Mouse (Mus musculus) limb, embryonic 15.5 days (tissue): ENCODE measurements around the gene Snx21. TPM values are rescaled to one million over a fixed set of nuclear protein-coding genes. Genes with fewer than 3 reads are reported as not detected.

Source experiments
- ATAC-seq: fragments of 200-750 bp; cut with Nextera tagmentation; 2 replicates; pipeline ENCODE4 v1.8.0; 2017; ENCODE audit warnings: low read depth, moderate TSS enrichment; ENCODE audit not compliant: insufficient number of reproducible peaks, low FRiP score, low TSS enrichment
- H3K27ac ChIP-seq: fragments of 300-500 bp; sonication (generic); 2 replicates; pipeline ENCODE4 v1.5.1; 2015; ENCODE audit warnings: moderate library complexity, mild to moderate bottlenecking, inconsistent platforms
- H3K27me3 ChIP-seq: fragments of 300-500 bp; sonication (generic); 2 replicates; pipeline ENCODE4 v1.6.1; 2015; ENCODE audit warnings: inconsistent platforms
- H3K36me3 ChIP-seq: fragments of 300-500 bp; sonication (generic); 2 replicates; pipeline ENCODE4 v1.6.1; 2015; ENCODE audit warnings: inconsistent platforms
- H3K4me1 ChIP-seq: fragments of 300-500 bp; sonication (generic); 2 replicates; pipeline ENCODE4 v1.6.1; 2015; ENCODE audit warnings: inconsistent platforms
- H3K4me2 ChIP-seq: fragments of 300-500 bp; sonication (generic); 2 replicates; pipeline ENCODE4 v1.6.1; 2015; ENCODE audit warnings: mild to moderate bottlenecking, inconsistent platforms
- H3K4me3 ChIP-seq: fragments of 300-500 bp; sonication (generic); 2 replicates; pipeline ENCODE4 v1.5.1; 2015; ENCODE audit warnings: mild to moderate bottlenecking, inconsistent platforms
- H3K9ac ChIP-seq: fragments of 300-500 bp; sonication (generic); 2 replicates; pipeline ENCODE4 v1.6.1; 2015; ENCODE audit warnings: inconsistent platforms
- H3K9me3 ChIP-seq: fragments of 300-500 bp; sonication (generic); 2 replicates; pipeline ENCODE4 v1.6.1; 2016; ENCODE audit warnings: inconsistent platforms
- WGBS: fragments of 180-500 bp; shearing (Covaris S2); methylation state at CpG from one replicate; pipeline ENCODE4 v1.1.7; 2015; 5-methylcytosine and 5-hydroxymethylcytosine counted together
- polyA plus RNA-seq: library from polyadenylated mRNA; unstranded; fragments of >200 nt; fragmentation: Nextera tagmentation; extraction: Ambion mirVana; gene quantifications from 2 replicates; pipeline ENCODE4 v1.2.1, GENCODE M21; 2015

Snx21 gene
- polyA plus RNA-seq, 1 experiment from 2014 or later: 33.8 TPM

DNA sequence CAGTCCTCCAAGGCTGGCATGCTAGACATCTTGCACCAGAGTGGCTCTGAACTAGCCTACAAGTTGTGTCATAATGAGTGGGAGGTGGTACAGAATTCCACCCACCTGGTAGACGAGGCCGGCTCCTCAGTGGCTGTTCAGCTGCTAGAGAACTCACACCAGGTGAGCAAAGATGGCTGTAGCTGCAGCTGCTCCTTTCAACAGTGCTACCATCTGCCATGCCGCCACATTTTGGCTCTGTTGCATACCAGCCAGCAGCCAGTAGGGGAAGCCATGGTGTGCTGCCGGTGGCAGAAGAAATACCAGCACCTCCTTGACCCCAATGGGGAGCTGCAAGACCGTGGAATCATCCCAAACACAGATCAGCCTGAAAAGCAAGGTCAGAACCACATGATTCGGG is 35.4 kb downstream of the Snx21 start:
- WGBS: 87% methylated on average over 6 of the region's 6 CpGs
- peaks cover 33% of the 10 kb centered on the region for H3K36me3 ChIP-seq
- peaks cover 15% of the 10 kb centered on the region; the same call in 1 of the 2 replicates for H3K4me1 ChIP-seq
- no peak overlapping the region for H3K27ac ChIP-seq
- H3K9ac ChIP-seq: no peak overlapping the region
- no peak overlapping the region for H3K4me3 ChIP-seq
- H3K9me3 ChIP-seq: no peaks in the 10 kb centered on the region
- no peaks in the 10 kb centered on the region for H3K27me3 ChIP-seq
- no peak for ATAC-seq
- no peak overlapping the region for H3K4me2 ChIP-seq

DNA sequence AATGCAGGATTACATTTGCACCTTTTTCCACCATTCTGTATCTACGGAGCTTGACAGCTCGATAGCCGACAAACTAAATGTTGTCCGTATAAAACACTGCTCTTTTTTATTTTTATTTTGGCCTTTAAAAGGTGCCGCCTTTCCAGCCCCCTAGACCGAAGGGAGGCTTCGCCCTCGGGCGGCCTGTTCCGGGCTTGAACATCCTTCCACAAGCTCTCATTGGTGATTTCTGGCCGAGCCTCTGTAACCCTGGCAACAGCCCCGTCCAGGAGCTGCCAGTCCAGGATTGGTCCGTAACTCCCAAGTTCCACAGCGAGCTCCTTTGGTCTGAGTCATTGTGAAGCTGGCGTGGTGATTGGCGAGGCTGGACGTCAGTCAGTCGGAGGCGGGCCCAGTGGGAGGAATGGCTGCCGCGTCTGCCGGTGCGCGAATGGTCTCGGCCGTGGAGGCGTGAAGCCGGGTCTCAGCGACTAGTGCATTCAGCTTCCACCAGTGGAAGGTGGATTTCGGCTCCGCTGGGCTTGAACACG is 37.1 kb downstream of the Snx21 start, which contains the start of gene Zswim1:
Gene Zswim1 (plus strand): TSS at position 51 of the 530 bp plus-strand sequence.
- Histone ChIP-seq H3K4me2 (peak within 1 kb of the TSS; percentile 61), H3K4me1 (peaks cover 13% of the 10 kb centered on the region; the same call in 1 of the 2 replicates), H3K36me3 (peaks cover 50% of the 10 kb centered on the region), H3K9ac (peak within 1 kb of the TSS; percentile 69), H3K27me3 (no peaks in the 10 kb centered on the region), H3K27ac (peak within 1 kb of the TSS; percentile 86), H3K9me3 (no peaks in the 10 kb centered on the region), H3K4me3 (peak within 1 kb of the TSS; percentile 84)
- ATAC-seq: peak; percentile 97
- WGBS: under 1% methylated on average over 32 of the region's 32 CpGs

GRCm38 (mm10) chr2:164823181-164823585 is 37.6 kb downstream of the Snx21 start:
- WGBS: 2% methylated on average over 10 of the region's 10 CpGs
- Histone ChIP-seq H3K36me3 (peaks cover 55% of the 10 kb centered on the region), H3K9me3 (no peaks in the 10 kb centered on the region), H3K4me3 (peak overlapping the region; percentile 84), H3K27me3 (no peaks in the 10 kb centered on the region), H3K9ac (peak overlapping the region; percentile 69), H3K27ac (peak overlapping the region; percentile 86), H3K4me2 (peak overlapping the region; percentile 61), H3K4me1 (peaks cover 13% of the 10 kb centered on the region; the same call in 1 of the 2 replicates)
- peak; percentile 42; the same call in 1 of the 2 replicates for ATAC-seq

GRCm38 (mm10) chr2:164823969-164824368 is 38.3 kb downstream of the Snx21 start:
- H3K9me3 ChIP-seq: no peaks in the 10 kb centered on the region
- H3K27ac ChIP-seq: no peak overlapping the region
- H3K4me3 ChIP-seq: no peak overlapping the region
- no peak for ATAC-seq
- WGBS: 92% methylated on average over 4 of the region's 4 CpGs
- H3K27me3 ChIP-seq: no peaks in the 10 kb centered on the region
- peaks cover 13% of the 10 kb centered on the region; the same call in 1 of the 2 replicates for H3K4me1 ChIP-seq
- no peak overlapping the region for H3K9ac ChIP-seq
- H3K4me2 ChIP-seq: no peak overlapping the region
- peaks cover 57% of the 10 kb centered on the region for H3K36me3 ChIP-seq

DNA sequence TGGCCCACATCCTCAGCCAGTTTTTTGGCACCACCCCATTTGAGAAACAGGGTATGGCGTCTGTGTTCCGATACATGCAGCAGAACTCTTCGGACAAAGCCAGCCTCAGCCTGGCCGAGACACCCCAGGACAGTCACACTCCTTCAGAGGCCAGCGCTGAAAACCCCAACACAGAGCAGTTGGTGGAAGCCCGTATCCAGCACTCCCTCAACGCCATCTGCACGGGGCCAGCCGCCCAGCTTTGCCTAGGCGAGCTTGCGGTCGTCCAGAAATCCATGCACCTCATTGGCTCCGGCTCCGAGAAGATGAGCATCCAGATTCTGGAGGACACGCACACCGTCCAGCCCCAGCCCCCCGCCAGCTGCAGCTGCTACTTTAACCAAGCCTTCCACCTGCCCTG is 39.9 kb downstream of the Snx21 start:
- WGBS: 96% methylated on average over 17 of the region's 17 CpGs
- ATAC-seq: no peak
- no peak overlapping the region for H3K27ac ChIP-seq
- H3K27me3 ChIP-seq: no peaks in the 10 kb centered on the region
- peaks cover 50% of the 10 kb centered on the region for H3K36me3 ChIP-seq
- H3K4me3 ChIP-seq: no peak overlapping the region
- H3K9ac ChIP-seq: no peak overlapping the region
- no peaks in the 10 kb centered on the region for H3K9me3 ChIP-seq
- H3K4me1 ChIP-seq: peaks cover 13% of the 10 kb centered on the region; the same call in 1 of the 2 replicates
- no peak overlapping the region for H3K4me2 ChIP-seq

GRCm38 (mm10) chr2:164827146-164827850 is 41.7 kb downstream of the Snx21 start:
- 90% methylated on average over 16 of the region's 16 CpGs for WGBS
- no peaks in the 10 kb centered on the region for H3K9me3 ChIP-seq
- H3K4me2 ChIP-seq: no peak overlapping the region
- ATAC-seq: no peak
- H3K27me3 ChIP-seq: no peaks in the 10 kb centered on the region
- no peak overlapping the region for H3K9ac ChIP-seq
- H3K27ac ChIP-seq: no peak overlapping the region
- H3K4me1 ChIP-seq: peaks cover 13% of the 10 kb centered on the region
- peaks cover 39% of the 10 kb centered on the region for H3K36me3 ChIP-seq
- H3K4me3 ChIP-seq: no peak overlapping the region

GRCm38 (mm10) chr2:164828437-164828836 is 42.8 kb downstream of the Snx21 start, which contains the start of gene Spata25:
TSS of gene Spata25 (minus strand) at chr2:164828537.
- Histone ChIP-seq H3K4me3 (no peak within 1 kb of the TSS), H3K4me1 (peaks cover 16% of the 10 kb centered on the region), H3K36me3 (peaks cover 39% of the 10 kb centered on the region), H3K27me3 (no peaks in the 10 kb centered on the region), H3K27ac (no peak within 1 kb of the TSS), H3K4me2 (no peak within 1 kb of the TSS), H3K9ac (no peak within 1 kb of the TSS), H3K9me3 (no peaks in the 10 kb centered on the region)
- WGBS: 87% methylated on average over 6 of the region's 6 CpGs
- ATAC-seq: no peak

DNA sequence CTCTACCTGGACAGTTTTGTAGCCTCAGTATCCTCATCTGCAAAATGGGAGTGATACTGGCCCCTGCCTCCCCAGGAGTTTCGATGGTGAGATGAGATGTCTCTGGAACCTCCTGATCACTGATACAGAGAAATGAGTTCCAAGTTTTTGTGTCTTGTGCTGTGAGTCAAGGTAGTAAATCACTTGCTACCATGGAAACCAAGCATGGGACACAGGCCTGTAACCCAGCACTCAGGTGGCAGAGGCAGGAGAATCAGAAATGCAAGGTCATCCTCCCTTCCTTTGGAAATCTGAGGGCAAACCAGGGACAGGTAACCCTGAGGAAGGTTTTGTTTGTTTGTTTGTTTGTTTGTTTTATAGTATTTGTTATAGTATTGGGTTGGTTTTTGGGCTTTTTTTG is 43.5 kb downstream of the Snx21 start:
- no peak overlapping the region for H3K9ac ChIP-seq
- no peak overlapping the region for H3K4me2 ChIP-seq
- no peak for ATAC-seq
- H3K27me3 ChIP-seq: no peaks in the 10 kb centered on the region
- H3K4me3 ChIP-seq: no peak overlapping the region
- H3K27ac ChIP-seq: no peak overlapping the region
- H3K4me1 ChIP-seq: peaks cover 13% of the 10 kb centered on the region
- H3K36me3 ChIP-seq: peaks cover 39% of the 10 kb centered on the region
- WGBS: 97% methylated on average over 1 of the region's 1 CpGs
- H3K9me3 ChIP-seq: no peaks in the 10 kb centered on the region

DNA sequence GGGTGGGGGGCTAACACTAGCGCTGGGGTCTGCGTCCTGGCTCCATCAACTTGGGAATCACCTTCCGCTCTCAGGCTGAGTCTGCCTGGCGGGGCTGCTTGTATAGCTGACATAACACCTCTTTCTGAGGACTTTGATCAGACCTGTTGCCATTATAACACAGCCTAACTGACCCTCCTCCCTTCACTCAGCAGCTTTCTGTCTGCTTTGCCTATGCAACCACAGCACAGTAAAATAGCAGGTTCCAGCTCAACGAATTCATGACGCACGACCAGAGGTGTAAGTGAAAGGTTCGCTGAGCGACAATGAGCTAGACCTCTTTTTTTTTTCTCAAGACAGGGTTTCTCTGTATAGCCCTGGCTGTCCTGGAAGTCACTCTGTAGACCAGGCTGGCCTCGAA is 45.4 kb downstream of the Snx21 start:
- H3K4me1 ChIP-seq: peaks cover 22% of the 10 kb centered on the region
- no peak overlapping the region for H3K27ac ChIP-seq
- H3K36me3 ChIP-seq: peaks cover 33% of the 10 kb centered on the region
- 81% methylated on average over 10 of the region's 10 CpGs for WGBS
- ATAC-seq: no peak
- H3K4me3 ChIP-seq: no peak overlapping the region
- no peak overlapping the region for H3K9ac ChIP-seq
- no peaks in the 10 kb centered on the region for H3K27me3 ChIP-seq
- H3K4me2 ChIP-seq: no peak overlapping the region
- no peaks in the 10 kb centered on the region for H3K9me3 ChIP-seq

- H3K9me3 ChIP-seq: no peaks in the 10 kb centered on the region
- H3K4me2 ChIP-seq: peak overlapping the region; percentile 98
- 60% methylated on average over 16 of the region's 16 CpGs for WGBS
- peak overlapping the region; percentile 75 for H3K4me3 ChIP-seq
- no peak for ATAC-seq
- peaks cover 31% of the 10 kb centered on the region for H3K36me3 ChIP-seq
- peaks cover 22% of the 10 kb centered on the region for H3K4me1 ChIP-seq
- H3K27ac ChIP-seq: peak overlapping the region; percentile 89
- H3K27me3 ChIP-seq: no peaks in the 10 kb centered on the region
- peak overlapping the region; percentile 82; the same call in 1 of the 2 replicates for H3K9ac ChIP-seq
Observed at GRCm38 (mm10) chr2:164832032-164832747, 46.6 kb downstream of the Snx21 start.

DNA sequence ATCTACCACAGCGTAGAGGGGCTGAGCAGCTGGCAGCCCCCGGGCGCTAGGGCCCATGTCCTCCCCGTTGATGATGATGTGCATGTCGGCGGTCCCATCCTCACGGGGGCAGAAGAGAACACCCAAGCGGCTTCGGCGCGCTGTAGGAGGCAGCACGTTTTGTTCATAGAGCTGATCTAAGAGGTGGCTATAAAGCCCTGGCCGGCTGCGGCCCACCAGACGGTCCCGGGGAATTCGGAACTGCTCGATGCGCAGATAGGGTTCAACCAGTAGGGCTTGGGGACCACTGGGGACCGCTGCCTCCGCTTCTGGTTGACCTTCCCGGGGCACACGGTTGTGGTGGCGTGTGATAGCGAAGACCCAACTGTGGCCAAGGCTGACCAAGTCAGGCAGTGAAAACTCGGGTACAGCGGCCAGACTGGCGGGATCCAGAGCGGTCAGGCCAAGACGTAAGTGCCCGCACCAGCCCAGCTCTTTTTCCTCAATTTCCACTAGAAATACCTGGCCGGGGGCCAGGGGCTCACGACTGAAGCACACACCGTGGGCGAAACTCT is 47.2 kb downstream of the Snx21 start, which contains the start of gene Ctsa:
Gene Ctsa (plus strand): TSS at position 126 of the 554 bp plus-strand sequence.
- peaks cover 25% of the 10 kb centered on the region for H3K36me3 ChIP-seq
- H3K9me3 ChIP-seq: no peaks in the 10 kb centered on the region
- peaks cover 22% of the 10 kb centered on the region for H3K4me1 ChIP-seq
- H3K27ac ChIP-seq: peak within 1 kb of the TSS; percentile 89
- H3K4me3 ChIP-seq: peak within 1 kb of the TSS; percentile 75
- peak within 1 kb of the TSS; percentile 82 for H3K9ac ChIP-seq
- under 1% methylated on average over 35 of the region's 35 CpGs for WGBS
- ATAC-seq: peak; percentile 37
- H3K4me2 ChIP-seq: peak within 1 kb of the TSS; percentile 98
- H3K27me3 ChIP-seq: no peaks in the 10 kb centered on the region
